Mouse (Mus musculus) liver, postnatal 0 days (tissue): ENCODE measurements at regions not wholly inside any gene's neighbourhood (a gene's known extent, or its start where the extent isn't known, plus 50 kb on each side); places are given as distances from the start of the nearest gene placed in this dataset.
A peak's percentile ranks its signal among the peaks of the same experiment; 100 is the strongest.

ENCODE experiments used
- ATAC-seq: fragments of 200-750 bp; cut with Nextera tagmentation; 2 replicates; pipeline ENCODE4 v1.8.0; 2017; ENCODE audit warnings: mild to moderate bottlenecking, moderate library complexity
- DNase-seq: peaks from one replicate; pipeline ENCODE4 v3.0.0-alpha.2; 2016
- H3K27ac ChIP-seq: fragments of 300-500 bp; sonication (generic); 2 replicates; pipeline ENCODE4 v1.5.1; 2014; ENCODE audit warnings: antibody characterized with exemption, moderate library complexity, mild to moderate bottlenecking, low read depth
- H3K27me3 ChIP-seq: fragments of 300-500 bp; sonication (generic); 2 replicates; pipeline ENCODE4 v1.6.1; 2014; ENCODE audit warnings: low read length, control low read depth, mixed read lengths; ENCODE audit not compliant: insufficient read depth
- H3K36me3 ChIP-seq: fragments of 300-500 bp; sonication (generic); replicated peaks from 2 replicates; pipeline ENCODE4 v1.6.1; 2014; ENCODE audit warnings: mild to moderate bottlenecking, control low read depth, low read length, moderate library complexity, mixed read lengths; ENCODE audit not compliant: insufficient read depth
- H3K4me1 ChIP-seq: fragments of 300-500 bp; sonication (generic); 2 replicates; pipeline ENCODE4 v1.6.1; 2014; ENCODE audit warnings: antibody characterized with exemption, mild to moderate bottlenecking, control low read depth; ENCODE audit not compliant: insufficient read depth
- H3K4me2 ChIP-seq: fragments of 300-500 bp; sonication (generic); 2 replicates; pipeline ENCODE4 v1.6.1; 2014; ENCODE audit warnings: low read depth, mild to moderate bottlenecking, low read length, moderate library complexity, mixed read lengths
- H3K4me3 ChIP-seq: fragments of 300-500 bp; sonication (generic); 2 replicates; pipeline ENCODE4 v1.5.1; 2014; ENCODE audit warnings: low read depth, low read length
- H3K9ac ChIP-seq: fragments of 300-500 bp; sonication (generic); replicated peaks from 2 replicates; pipeline ENCODE4 v1.6.1; 2014; ENCODE audit warnings: mild to moderate bottlenecking, moderate library complexity
- H3K9me3 ChIP-seq: fragments of 300-500 bp; sonication (generic); 2 replicates; pipeline ENCODE4 v1.6.1; 2016; ENCODE audit warnings: mild to moderate bottlenecking, control low read depth, low read length, mixed read lengths
- CTCF ChIP-seq: sonication (generic); IDR thresholded peaks from 2 replicates; pipeline ENCODE4 v1.5.1; 2016; ENCODE audit warnings: antibody characterized with exemption, low read depth
- EP300 ChIP-seq: IDR thresholded peaks from 2 replicates; pipeline ENCODE4 v1.6.1; 2016; ENCODE audit warnings: antibody characterized with exemption, low read depth, mild to moderate bottlenecking
- WGBS: fragments of 180-500 bp; shearing (Covaris S2); extraction: QIAGEN DNeasy Blood & Tissue Kit; methylation state at CpG from one replicate; pipeline ENCODE4 v1.1.7; 2014; ENCODE audit not compliant: insufficient replicate concordance; 5-methylcytosine and 5-hydroxymethylcytosine counted together

DNA sequence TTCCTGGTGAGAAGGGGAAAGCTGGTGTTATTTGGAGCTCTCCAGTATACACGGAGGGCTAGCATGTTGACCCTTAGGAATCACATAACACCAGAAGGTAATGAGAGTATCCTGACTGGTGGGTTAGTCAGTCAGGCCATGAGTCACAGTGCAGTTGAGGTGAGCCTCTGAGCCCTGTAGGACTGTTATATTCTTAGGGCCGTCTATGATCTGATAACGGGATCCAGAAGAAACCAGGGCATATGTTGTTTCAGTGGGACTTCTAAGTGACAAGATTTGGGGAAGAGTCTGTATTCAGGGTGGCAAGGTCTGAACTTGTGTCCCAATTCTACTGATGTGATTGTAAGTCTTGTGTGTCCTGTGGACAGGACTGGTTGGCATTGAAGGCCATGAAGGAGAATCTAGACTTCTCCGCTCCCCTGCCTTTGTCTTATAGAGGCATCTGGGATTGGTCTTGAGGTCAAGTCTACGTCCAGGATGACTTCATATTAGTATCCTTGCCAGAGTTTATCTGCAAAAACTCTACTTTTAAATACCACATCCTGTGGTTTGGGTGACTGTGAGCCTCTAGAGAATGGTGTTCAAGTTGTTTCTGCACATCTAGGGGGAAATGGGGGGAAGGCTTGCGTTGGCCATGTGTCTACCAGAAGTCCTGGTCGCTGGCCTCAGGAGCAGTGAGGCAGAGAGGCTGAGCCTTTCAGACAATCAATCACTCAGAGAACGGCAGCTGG lies 71.2 kb downstream of the Itgb2l start:
- H3K36me3 ChIP-seq, result no peaks in the 10 kb centered on the region
- peaks cover 6% of the 10 kb centered on the region for H3K4me1 ChIP-seq
- H3K9me3 ChIP-seq, result no peaks in the 10 kb centered on the region
- no peak overlapping the region for H3K9ac ChIP-seq
- H3K27me3 ChIP-seq, result no peaks in the 10 kb centered on the region
- no peak for DNase-seq
- ATAC-seq, result no peak
- H3K27ac ChIP-seq, result no peak overlapping the region
- TF ChIP-seq CTCF, result no peak
- no peak for TF ChIP-seq EP300
- no peak overlapping the region for H3K4me2 ChIP-seq
- no peak overlapping the region for H3K4me3 ChIP-seq
- WGBS, result 53% methylated on average over 8 of the region's 8 CpGs

DNA sequence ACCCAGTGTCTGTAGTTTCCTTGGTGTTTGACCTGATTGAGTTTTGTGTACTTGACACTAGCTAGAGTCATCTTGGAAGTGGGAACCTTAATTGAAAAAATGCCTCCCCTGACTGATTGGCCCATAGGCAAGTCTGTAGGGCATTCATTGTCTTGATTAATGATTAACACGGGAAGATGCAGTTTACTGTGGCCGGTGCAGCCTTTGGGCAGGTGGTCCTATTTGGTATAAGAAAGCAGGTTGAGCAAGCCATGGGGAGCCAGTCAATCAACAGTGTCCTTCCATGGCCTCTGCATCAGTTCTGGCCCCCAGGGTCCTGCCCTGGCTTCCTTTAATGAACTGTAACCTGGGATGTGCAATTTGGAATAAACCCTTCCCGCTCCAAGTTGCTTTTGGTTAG lies 72.3 kb downstream of the Itgb2l start:
- no peak overlapping the region for H3K27ac ChIP-seq
- H3K9ac ChIP-seq, result no peak overlapping the region
- no peak for ATAC-seq
- WGBS, result 61% methylated on average over 3 of the region's 3 CpGs
- H3K4me3 ChIP-seq, result no peak overlapping the region
- H3K36me3 ChIP-seq, result no peaks in the 10 kb centered on the region
- no peak for DNase-seq
- TF ChIP-seq CTCF, result no peak
- TF ChIP-seq EP300, result no peak
- H3K4me1 ChIP-seq, result peaks cover 6% of the 10 kb centered on the region
- no peaks in the 10 kb centered on the region for H3K9me3 ChIP-seq
- no peaks in the 10 kb centered on the region for H3K27me3 ChIP-seq
- no peak overlapping the region for H3K4me2 ChIP-seq

DNA sequence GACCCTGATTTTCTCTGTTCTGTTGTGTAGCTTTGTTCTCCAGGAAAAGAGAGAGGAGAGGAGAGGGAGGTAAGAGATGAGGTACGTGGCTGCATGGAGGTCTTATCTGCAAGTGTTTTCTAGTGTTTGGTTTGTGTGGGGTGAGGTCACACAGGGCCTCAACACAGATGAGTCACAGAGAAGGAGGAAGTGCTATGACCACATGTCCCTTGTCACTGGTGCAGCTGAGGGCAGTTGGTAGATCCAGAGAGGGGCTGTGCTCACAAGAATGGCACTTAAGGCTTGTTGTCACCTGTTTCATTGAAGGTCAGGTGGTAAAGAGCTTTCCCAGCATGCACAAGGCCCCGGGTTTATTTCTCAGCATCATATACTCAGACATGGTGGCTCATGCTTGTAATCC lies 73.2 kb downstream of the Itgb2l start:
- TF ChIP-seq EP300 (no peak), CTCF (no peak)
- DNase-seq, result no peak
- Histone ChIP-seq H3K9ac (no peak overlapping the region), H3K4me2 (no peak overlapping the region), H3K4me3 (no peak overlapping the region), H3K9me3 (no peaks in the 10 kb centered on the region), H3K27me3 (no peaks in the 10 kb centered on the region), H3K36me3 (no peaks in the 10 kb centered on the region), H3K27ac (no peak overlapping the region), H3K4me1 (peaks cover 6% of the 10 kb centered on the region)
- 38% methylated on average over 2 of the region's 2 CpGs for WGBS
- peak; percentile 75 for ATAC-seq
